Mouse (Mus musculus) forebrain, embryonic 14.5 days (tissue): ENCODE data around the gene Dnm3. TPM values are rescaled to one million over a fixed set of nuclear protein-coding genes. Genes with fewer than 3 reads are reported as not detected.

Experiments used
- ATAC-seq: fragments of 200-750 bp; cut with Nextera tagmentation; 2 replicates; pipeline ENCODE4 v1.8.0; 2017; ENCODE audit warnings: mild to moderate bottlenecking, moderate library complexity
- DNase-seq: peaks from one replicate; pipeline ENCODE4 v3.0.0-alpha.2; 2015; ENCODE audit warnings: low spot score
- H3K27ac ChIP-seq: fragments of 300-500 bp; sonication (generic); 2 replicates; pipeline ENCODE4 v1.5.1; 2014; ENCODE audit warnings: low read depth, mild to moderate bottlenecking, control low read depth, low read length, moderate library complexity
- H3K27me3 ChIP-seq: fragments of 300-500 bp; sonication (generic); replicated peaks from 2 replicates; pipeline ENCODE4 v1.6.1; 2014; ENCODE audit warnings: low read length, control low read depth, mixed read lengths; ENCODE audit not compliant: control insufficient read depth, insufficient read depth
- H3K36me3 ChIP-seq: fragments of 300-500 bp; sonication (generic); 2 replicates; pipeline ENCODE4 v1.6.1; 2014; ENCODE audit warnings: low read length, control low read depth; ENCODE audit not compliant: control insufficient read depth, insufficient read depth
- H3K4me1 ChIP-seq: fragments of 300-500 bp; sonication (generic); 2 replicates; pipeline ENCODE4 v1.6.1; 2014; ENCODE audit warnings: antibody characterized with exemption, low read length, control low read depth; ENCODE audit not compliant: control insufficient read depth, insufficient read depth
- H3K4me2 ChIP-seq: fragments of 300-500 bp; sonication (generic); 2 replicates; pipeline ENCODE4 v1.6.1; 2014; ENCODE audit warnings: mild to moderate bottlenecking, control low read depth, low read length
- H3K4me3 ChIP-seq: fragments of 300-500 bp; sonication (generic); 2 replicates; pipeline ENCODE4 v1.5.1; 2014; ENCODE audit warnings: low read depth, low read length, control low read depth
- H3K9ac ChIP-seq: fragments of 300-500 bp; sonication (generic); 2 replicates; pipeline ENCODE4 v1.6.1; 2014; ENCODE audit warnings: mild to moderate bottlenecking, low read length, control low read depth, moderate library complexity
- H3K9me3 ChIP-seq: fragments of 300-500 bp; sonication (generic); replicated peaks from 2 replicates; pipeline ENCODE4 v1.6.1; 2016; ENCODE audit warnings: low read length, control low read depth, mixed read lengths; ENCODE audit not compliant: control insufficient read depth
- WGBS: fragments of 180-500 bp; shearing (Covaris S2); extraction: QIAGEN DNeasy Blood & Tissue Kit; methylation state at CpG from one replicate; pipeline ENCODE4 v1.1.7; 2014; 5-methylcytosine and 5-hydroxymethylcytosine counted together
- polyA plus RNA-seq: library from polyadenylated mRNA; unstranded; fragments of >200 nt; fragmentation: Nextera tagmentation; extraction: Ambion mirVana; gene quantifications from 2 replicates; pipeline ENCODE4 v1.2.1, GENCODE M21; 2014

The Dnm3 gene
- polyA plus RNA-seq, 1 experiment from 2014 or later, result 20.6 TPM

GRCm38 (mm10) chr1:162083886-162084478, 393.9 kb downstream of the Dnm3 start:
- ATAC-seq, result no peak
- no peaks in the 10 kb centered on the region for H3K36me3 ChIP-seq
- no peaks in the 10 kb centered on the region for H3K9me3 ChIP-seq
- no peaks in the 10 kb centered on the region for H3K4me1 ChIP-seq
- WGBS, result 83% methylated on average over 9 of the region's 9 CpGs
- no peaks in the 10 kb centered on the region for H3K27me3 ChIP-seq
- no peak overlapping the region for H3K9ac ChIP-seq
- H3K4me2 ChIP-seq, result no peak overlapping the region
- DNase-seq, result no peak
- no peak overlapping the region for H3K27ac ChIP-seq
- no peak overlapping the region for H3K4me3 ChIP-seq

- Histone ChIP-seq H3K27me3 (no peaks in the 10 kb centered on the region), H3K27ac (no peak overlapping the region), H3K9ac (no peak overlapping the region), H3K9me3 (no peaks in the 10 kb centered on the region), H3K4me3 (no peak overlapping the region), H3K36me3 (no peaks in the 10 kb centered on the region), H3K4me2 (no peak overlapping the region), H3K4me1 (no peaks in the 10 kb centered on the region)
- no peak for DNase-seq
- whole genome bisulfite sequencing, result 93% methylated on average over 2 of the region's 2 CpGs
- no peak for ATAC-seq
These were observed 394.5 kb downstream of the Dnm3 start for GRCm38 (mm10) chr1:162083354-162083753.

- H3K27ac ChIP-seq, result no peak overlapping the region
- H3K9ac ChIP-seq, result no peak overlapping the region
- no peaks in the 10 kb centered on the region for H3K4me1 ChIP-seq
- no peaks in the 10 kb centered on the region for H3K9me3 ChIP-seq
- no peak overlapping the region for H3K4me2 ChIP-seq
- WGBS, result 89% methylated on average over 7 of the region's 7 CpGs
- DNase-seq (no peak), ATAC-seq (no peak)
- H3K27me3 ChIP-seq, result no peaks in the 10 kb centered on the region
- H3K4me3 ChIP-seq, result no peak overlapping the region
- no peaks in the 10 kb centered on the region for H3K36me3 ChIP-seq
These were observed 395.1 kb downstream of the Dnm3 start for GRCm38 (mm10) chr1:162082711-162083110.

- H3K36me3 ChIP-seq, result no peaks in the 10 kb centered on the region
- no peak overlapping the region for H3K27ac ChIP-seq
- no peak overlapping the region for H3K9ac ChIP-seq
- no peaks in the 10 kb centered on the region for H3K4me1 ChIP-seq
- no peak overlapping the region for H3K4me3 ChIP-seq
- no peak for DNase-seq
- no peak for ATAC-seq
- WGBS, result 87% methylated on average over 8 of the region's 8 CpGs
- H3K9me3 ChIP-seq, result no peaks in the 10 kb centered on the region
- no peak overlapping the region for H3K4me2 ChIP-seq
- no peaks in the 10 kb centered on the region for H3K27me3 ChIP-seq
These were observed 396.0 kb downstream of the Dnm3 start for GRCm38 (mm10) chr1:162081693-162082372.

- Histone ChIP-seq H3K27me3 (no peaks in the 10 kb centered on the region), H3K4me3 (no peak overlapping the region), H3K27ac (no peak overlapping the region), H3K9ac (no peak overlapping the region), H3K9me3 (no peaks in the 10 kb centered on the region), H3K4me1 (no peaks in the 10 kb centered on the region), H3K4me2 (no peak overlapping the region), H3K36me3 (no peaks in the 10 kb centered on the region)
- WGBS, result 95% methylated on average over 7 of the region's 7 CpGs
- DNase-seq (no peak), ATAC-seq (no peak)
These were observed 397.8 kb downstream of the Dnm3 start for GRCm38 (mm10) chr1:162079989-162080388.

GRCm38 (mm10) chr1:162077454-162077853, 400.4 kb downstream of the Dnm3 start:
- Histone ChIP-seq H3K9ac (no peak overlapping the region), H3K27ac (no peak overlapping the region), H3K4me2 (no peak overlapping the region), H3K4me1 (no peaks in the 10 kb centered on the region), H3K36me3 (no peaks in the 10 kb centered on the region), H3K9me3 (no peaks in the 10 kb centered on the region), H3K27me3 (no peaks in the 10 kb centered on the region), H3K4me3 (no peak overlapping the region)
- no peak for ATAC-seq
- no peak for DNase-seq
- WGBS, result 74% methylated on average over 6 of the region's 6 CpGs

GRCm38 (mm10) chr1:162076581-162077001, 401.2 kb downstream of the Dnm3 start:
- Histone ChIP-seq H3K9ac (no peak overlapping the region), H3K4me2 (no peak overlapping the region), H3K27ac (no peak overlapping the region), H3K4me3 (no peak overlapping the region), H3K27me3 (no peaks in the 10 kb centered on the region), H3K9me3 (no peaks in the 10 kb centered on the region), H3K4me1 (no peaks in the 10 kb centered on the region), H3K36me3 (no peaks in the 10 kb centered on the region)
- DNase-seq (no peak), ATAC-seq (no peak)
- 82% methylated on average over 10 of the region's 10 CpGs for WGBS

GRCm38 (mm10) chr1:162075831-162076230, 402.0 kb downstream of the Dnm3 start:
- H3K9ac ChIP-seq, result no peak overlapping the region
- H3K9me3 ChIP-seq, result no peaks in the 10 kb centered on the region
- H3K36me3 ChIP-seq, result no peaks in the 10 kb centered on the region
- H3K4me1 ChIP-seq, result no peaks in the 10 kb centered on the region
- H3K27ac ChIP-seq, result no peak overlapping the region
- H3K4me2 ChIP-seq, result no peak overlapping the region
- H3K4me3 ChIP-seq, result no peak overlapping the region
- H3K27me3 ChIP-seq, result no peaks in the 10 kb centered on the region
- no peak for DNase-seq
- 79% methylated on average over 10 of the region's 10 CpGs for WGBS
- ATAC-seq, result no peak

- Histone ChIP-seq H3K4me1 (no peaks in the 10 kb centered on the region), H3K9ac (no peak overlapping the region), H3K27ac (no peak overlapping the region), H3K4me2 (no peak overlapping the region), H3K36me3 (no peaks in the 10 kb centered on the region), H3K4me3 (no peak overlapping the region), H3K9me3 (no peaks in the 10 kb centered on the region), H3K27me3 (no peaks in the 10 kb centered on the region)
- no peak for DNase-seq
- 80% methylated on average over 4 of the region's 4 CpGs for WGBS
- ATAC-seq, result no peak
These were observed 402.4 kb downstream of the Dnm3 start for GRCm38 (mm10) chr1:162075416-162075815.
